Mouse (Mus musculus) forebrain, embryonic 13.5 days (tissue): ENCODE measurements at regions not wholly inside any gene's neighbourhood (a gene's known extent, or its start where the extent isn't known, plus 50 kb on each side); places are given as distances from the start of the nearest gene placed in this dataset.
A peak's percentile ranks its signal among the peaks of the same experiment; 100 is the strongest.

Experiments used
- ATAC-seq: fragments of 200-750 bp; cut with Nextera tagmentation; 2 replicates; pipeline ENCODE4 v1.8.0; 2017
- H3K27ac ChIP-seq: fragments of 300-500 bp; sonication (generic); 2 replicates; pipeline ENCODE4 v1.5.1; 2015; ENCODE audit warnings: inconsistent platforms, mild to moderate bottlenecking, moderate library complexity
- H3K27me3 ChIP-seq: fragments of 300-500 bp; sonication (generic); 2 replicates; pipeline ENCODE4 v1.6.1; 2015; ENCODE audit warnings: mild to moderate bottlenecking, inconsistent platforms
- H3K36me3 ChIP-seq: fragments of 300-500 bp; sonication (generic); 2 replicates; pipeline ENCODE4 v1.6.1; 2015; ENCODE audit warnings: mild to moderate bottlenecking, inconsistent platforms; ENCODE audit not compliant: poor library complexity, severe bottlenecking
- H3K4me1 ChIP-seq: fragments of 300-500 bp; sonication (generic); 2 replicates; pipeline ENCODE4 v1.6.1; 2015; ENCODE audit warnings: inconsistent platforms
- H3K4me2 ChIP-seq: fragments of 300-500 bp; sonication (generic); 2 replicates; pipeline ENCODE4 v1.6.1; 2015; ENCODE audit warnings: inconsistent platforms, mild to moderate bottlenecking, moderate library complexity
- H3K4me3 ChIP-seq: fragments of 300-500 bp; sonication (generic); 2 replicates; pipeline ENCODE4 v1.5.1; 2015; ENCODE audit warnings: mild to moderate bottlenecking, inconsistent platforms
- H3K9ac ChIP-seq: fragments of 300-500 bp; sonication (generic); 2 replicates; pipeline ENCODE4 v1.6.1; 2015; ENCODE audit warnings: mild to moderate bottlenecking, inconsistent platforms
- H3K9me3 ChIP-seq: fragments of 300-500 bp; sonication (generic); replicated peaks from 2 replicates; pipeline ENCODE4 v1.6.1; 2016; ENCODE audit warnings: inconsistent platforms
- WGBS: fragments of 180-500 bp; shearing (Covaris S2); methylation state at CpG from one replicate; pipeline ENCODE4 v1.1.7; 2015; 5-methylcytosine and 5-hydroxymethylcytosine counted together

DNA sequence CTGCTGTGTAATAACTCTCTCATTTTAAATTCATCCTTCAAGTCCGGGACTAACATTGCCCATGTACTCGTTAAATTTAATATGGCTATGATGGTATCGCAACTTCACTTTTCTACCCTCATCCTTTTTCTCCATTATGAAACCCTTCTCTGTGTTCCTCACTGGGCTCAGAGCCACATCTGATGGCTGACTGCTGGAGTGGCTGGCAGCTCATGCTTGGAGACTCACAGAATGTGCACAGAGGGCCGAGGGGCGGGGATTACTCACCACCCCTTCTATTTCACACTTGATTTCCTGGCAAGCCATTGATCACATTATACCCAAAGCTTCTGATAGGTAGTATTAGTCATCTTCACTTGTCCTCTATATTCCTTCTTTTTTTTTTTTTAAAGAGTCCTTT lies 81.1 kb upstream of the Vwde start:
- WGBS = 64% methylated on average over 5 of the region's 5 CpGs

GRCm38 (mm10) chr6:13298171-13298570 lies 73.4 kb upstream of the Vwde start:
- Histone ChIP-seq H3K4me1 (no peaks in the 10 kb centered on the region), H3K4me3 (no peak overlapping the region), H3K27me3 (no peaks in the 10 kb centered on the region), H3K9me3 (no peaks in the 10 kb centered on the region), H3K27ac (no peak overlapping the region), H3K4me2 (no peak overlapping the region), H3K36me3 (no peaks in the 10 kb centered on the region), H3K9ac (no peak overlapping the region)
- no peak for ATAC-seq
- 94% methylated on average over 3 of the region's 3 CpGs for WGBS

More for the DNA sequence above, 81.1 kb upstream of the Vwde start:
- H3K36me3 ChIP-seq = no peaks in the 10 kb centered on the region
- H3K4me1 ChIP-seq = no peaks in the 10 kb centered on the region
- ATAC-seq = no peak
- H3K4me3 ChIP-seq = no peak overlapping the region
- no peak overlapping the region for H3K4me2 ChIP-seq
- no peaks in the 10 kb centered on the region for H3K9me3 ChIP-seq
- no peaks in the 10 kb centered on the region for H3K27me3 ChIP-seq
- no peak overlapping the region for H3K27ac ChIP-seq
- H3K9ac ChIP-seq = no peak overlapping the region

- no peak overlapping the region for H3K27ac ChIP-seq
- H3K36me3 ChIP-seq = no peaks in the 10 kb centered on the region
- no peaks in the 10 kb centered on the region for H3K27me3 ChIP-seq
- H3K9me3 ChIP-seq = no peaks in the 10 kb centered on the region
- peak; percentile 63 for ATAC-seq
- 77% methylated on average over 3 of the region's 3 CpGs for WGBS
- no peaks in the 10 kb centered on the region for H3K4me1 ChIP-seq
- H3K4me3 ChIP-seq = no peak overlapping the region
- H3K4me2 ChIP-seq = no peak overlapping the region
- H3K9ac ChIP-seq = no peak overlapping the region
These were observed 72.3 kb upstream of the Vwde start for GRCm38 (mm10) chr6:13297110-13297509.

GRCm38 (mm10) chr6:13296041-13296440 lies 71.3 kb upstream of the Vwde start:
- Histone ChIP-seq H3K9ac (no peak overlapping the region), H3K27ac (no peak overlapping the region), H3K4me2 (no peak overlapping the region), H3K36me3 (no peaks in the 10 kb centered on the region), H3K4me3 (no peak overlapping the region), H3K27me3 (no peaks in the 10 kb centered on the region), H3K4me1 (no peaks in the 10 kb centered on the region), H3K9me3 (no peaks in the 10 kb centered on the region)
- ATAC-seq = peak; percentile 66; the same call in 1 of the 2 replicates
- WGBS = 89% methylated on average over 2 of the region's 2 CpGs

DNA sequence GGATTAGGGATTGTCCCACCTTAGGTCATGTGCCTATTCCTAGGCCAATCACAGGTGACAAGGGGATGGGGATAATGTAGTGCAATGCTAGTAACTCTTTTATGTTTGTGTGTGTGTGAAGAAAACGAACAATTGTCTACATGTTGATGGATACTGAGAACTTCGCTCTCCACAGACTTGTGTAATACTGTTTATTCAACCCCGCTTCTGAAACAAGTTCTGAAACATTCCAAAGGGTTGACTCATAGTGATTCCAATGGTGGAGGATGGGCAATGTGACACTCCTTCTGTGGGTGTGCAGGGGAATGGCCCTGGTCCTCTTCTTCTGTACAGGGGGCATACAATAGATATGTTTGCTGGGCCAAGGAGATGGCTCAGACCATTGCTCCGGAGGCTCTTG lies 69.6 kb upstream of the Vwde start:
- Histone ChIP-seq H3K27ac (no peak overlapping the region), H3K9me3 (no peaks in the 10 kb centered on the region), H3K9ac (no peak overlapping the region), H3K4me3 (no peak overlapping the region), H3K36me3 (no peaks in the 10 kb centered on the region), H3K4me1 (no peaks in the 10 kb centered on the region), H3K27me3 (no peaks in the 10 kb centered on the region), H3K4me2 (no peak overlapping the region)
- no peak for ATAC-seq
- 89% methylated on average over 4 of the region's 4 CpGs for WGBS

DNA sequence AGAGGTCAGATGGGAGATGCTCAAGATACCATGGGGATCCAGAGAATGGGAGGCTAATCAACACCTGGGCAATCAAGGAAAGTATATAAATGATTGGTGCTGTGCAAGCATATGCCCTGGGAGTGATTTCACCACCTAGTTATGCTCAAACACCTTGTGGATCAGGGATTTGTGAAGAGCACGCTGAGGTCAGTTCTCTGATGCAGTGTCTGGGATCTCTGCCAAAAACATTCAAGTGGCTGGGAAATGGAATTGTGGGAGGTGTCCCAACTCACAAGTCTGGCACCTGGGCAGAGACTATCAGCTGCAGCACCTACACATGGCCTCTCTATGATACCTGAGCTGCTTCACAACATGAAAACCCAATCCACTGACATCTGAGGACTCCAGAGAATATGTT lies 63.7 kb upstream of the Vwde start:
- WGBS = 58% methylated on average over 1 of the region's 1 CpGs
- Histone ChIP-seq H3K9ac (no peak overlapping the region), H3K27me3 (no peaks in the 10 kb centered on the region), H3K27ac (no peak overlapping the region), H3K9me3 (no peaks in the 10 kb centered on the region), H3K36me3 (no peaks in the 10 kb centered on the region), H3K4me1 (no peaks in the 10 kb centered on the region), H3K4me2 (no peak overlapping the region), H3K4me3 (no peak overlapping the region)
- 0 out of 2 replicates have a peak, but pooled peaks have one; percentile 17 for ATAC-seq

GRCm38 (mm10) chr6:13287812-13288211 lies 63.0 kb upstream of the Vwde start:
- Histone ChIP-seq H3K4me2 (no peak overlapping the region), H3K4me1 (no peaks in the 10 kb centered on the region), H3K4me3 (no peak overlapping the region), H3K36me3 (no peaks in the 10 kb centered on the region), H3K9me3 (no peaks in the 10 kb centered on the region), H3K27me3 (no peaks in the 10 kb centered on the region), H3K27ac (no peak overlapping the region), H3K9ac (no peak overlapping the region)
- ATAC-seq = no peak
- 82% methylated on average over 4 of the region's 4 CpGs for WGBS

DNA sequence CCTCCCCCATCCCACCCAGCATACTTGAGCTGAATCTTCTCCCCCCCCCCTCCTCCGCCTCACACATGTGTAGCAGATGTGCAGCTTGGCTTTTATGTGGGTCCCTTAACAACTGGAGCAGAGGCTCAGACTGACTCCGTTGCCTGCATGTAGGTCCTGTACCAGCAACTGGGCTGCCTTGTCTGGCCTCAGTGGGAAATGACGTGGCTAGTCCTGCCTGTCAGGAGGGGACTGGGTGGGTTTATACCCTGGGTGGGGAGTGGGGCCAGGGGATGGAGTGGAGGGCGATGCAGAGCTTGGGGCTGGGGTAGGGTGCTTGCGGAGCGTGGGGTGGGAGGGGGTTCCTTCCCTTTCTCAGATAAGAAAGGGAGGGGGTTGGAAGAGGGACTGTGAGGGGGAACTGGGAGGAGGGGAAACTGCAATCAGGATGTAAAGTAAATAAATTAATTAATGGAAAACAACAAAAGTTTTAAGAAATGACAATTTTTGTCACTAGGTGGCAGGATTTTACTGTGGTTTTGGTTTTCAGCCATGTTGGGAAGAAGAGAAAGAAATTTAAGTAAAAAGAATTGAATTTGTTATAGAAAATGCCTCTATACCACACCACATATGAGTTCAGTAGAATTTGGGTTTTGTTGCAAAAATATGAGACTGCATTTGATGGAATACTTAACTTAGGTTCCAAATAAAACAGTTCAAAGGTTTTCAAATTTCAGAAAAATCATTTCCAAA lies 61.9 kb upstream of the Vwde start:
- Histone ChIP-seq H3K27ac (no peak overlapping the region), H3K9ac (no peak overlapping the region), H3K36me3 (no peaks in the 10 kb centered on the region), H3K9me3 (no peaks in the 10 kb centered on the region), H3K4me1 (no peaks in the 10 kb centered on the region), H3K4me3 (no peak overlapping the region), H3K4me2 (no peak overlapping the region), H3K27me3 (no peaks in the 10 kb centered on the region)
- peak; percentile 73 for ATAC-seq
- 58% methylated on average over 6 of the region's 6 CpGs for WGBS

DNA sequence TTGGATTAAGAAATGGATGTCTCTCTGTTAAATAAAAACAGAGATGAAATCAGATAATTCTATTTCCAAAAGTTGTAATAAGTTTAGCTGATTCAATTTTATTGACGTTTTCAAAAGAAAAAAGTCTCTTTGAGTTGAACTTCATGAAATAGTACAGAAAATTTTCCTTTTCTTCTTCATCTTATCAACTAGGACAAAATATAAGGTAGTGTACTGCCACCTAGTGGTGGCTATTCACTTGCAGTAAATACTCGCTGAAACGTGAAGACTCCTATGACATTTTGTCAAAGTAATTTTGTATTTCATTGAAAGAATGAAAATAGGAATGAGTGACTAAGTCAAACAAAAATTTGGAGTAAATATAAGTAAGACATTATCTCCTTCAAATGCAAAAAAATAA lies 56.1 kb upstream of the Vwde start:
- no peak overlapping the region for H3K4me3 ChIP-seq
- H3K4me2 ChIP-seq = no peak overlapping the region
- no peak overlapping the region for H3K9ac ChIP-seq
- H3K9me3 ChIP-seq = no peaks in the 10 kb centered on the region
- no peaks in the 10 kb centered on the region for H3K27me3 ChIP-seq
- ATAC-seq = no peak
- no peak overlapping the region for H3K27ac ChIP-seq
- WGBS = 1% methylated on average over 3 of the region's 3 CpGs
- no peaks in the 10 kb centered on the region for H3K4me1 ChIP-seq
- no peaks in the 10 kb centered on the region for H3K36me3 ChIP-seq
